Mouse (Mus musculus) limb, embryonic 11.5 days (tissue): ENCODE results near the gene Abl1. TPM values are rescaled to one million over a fixed set of nuclear protein-coding genes. Genes with fewer than 3 reads are reported as not detected.
A peak's percentile ranks its signal among the peaks of the same experiment; 100 is the strongest.

Experiments used
- ATAC-seq: fragments of 200-750 bp; cut with Nextera tagmentation; 2 replicates; pipeline ENCODE4 v1.8.0; 2017; ENCODE audit warnings: low read depth; ENCODE audit not compliant: insufficient number of reproducible peaks, low FRiP score, low TSS enrichment
- DNase-seq: peaks from one replicate; pipeline ENCODE4 v3.0.0-alpha.2; 2015; ENCODE audit warnings: low spot score
- H3K27ac ChIP-seq: fragments of 300-500 bp; sonication (generic); replicated peaks from 2 replicates; pipeline ENCODE4 v1.5.1; 2014; ENCODE audit warnings: low read depth, mild to moderate bottlenecking, low read length
- H3K27me3 ChIP-seq: fragments of 300-500 bp; sonication (generic); 2 replicates; pipeline ENCODE4 v1.6.1; 2014; ENCODE audit warnings: mild to moderate bottlenecking, low read length, mixed read lengths; ENCODE audit not compliant: control insufficient read depth, insufficient read depth
- H3K36me3 ChIP-seq: fragments of 300-500 bp; sonication (generic); 2 replicates; pipeline ENCODE4 v1.6.1; 2014; ENCODE audit warnings: mild to moderate bottlenecking, low read length, moderate library complexity, mixed read lengths; ENCODE audit not compliant: control insufficient read depth, insufficient read depth
- H3K4me1 ChIP-seq: fragments of 300-500 bp; sonication (generic); 2 replicates; pipeline ENCODE4 v1.6.1; 2014; ENCODE audit warnings: low read length, mixed read lengths; ENCODE audit not compliant: control insufficient read depth, insufficient read depth
- H3K4me2 ChIP-seq: fragments of 300-500 bp; sonication (generic); 2 replicates; pipeline ENCODE4 v1.6.1; 2014; ENCODE audit warnings: low read depth, mild to moderate bottlenecking, moderate library complexity; ENCODE audit not compliant: severe bottlenecking
- H3K4me3 ChIP-seq: fragments of 300-500 bp; sonication (generic); 2 replicates; pipeline ENCODE4 v1.5.1; 2014; ENCODE audit warnings: low read depth, low read length
- H3K9ac ChIP-seq: fragments of 300-500 bp; sonication (generic); 2 replicates; pipeline ENCODE4 v1.6.1; 2014; ENCODE audit warnings: mild to moderate bottlenecking, low read length
- H3K9me3 ChIP-seq: fragments of 300-500 bp; sonication (generic); 2 replicates; pipeline ENCODE4 v1.6.1; 2016; ENCODE audit warnings: low read length; ENCODE audit not compliant: control insufficient read depth
- WGBS: fragments of 180-500 bp; shearing (Covaris S2); extraction: QIAGEN DNeasy Blood & Tissue Kit; methylation state at CpG from one replicate; pipeline ENCODE4 v1.1.7; 2014; 5-methylcytosine and 5-hydroxymethylcytosine counted together
- polyA plus RNA-seq: library from polyadenylated mRNA; unstranded; fragments of >200 nt; fragmentation: Nextera tagmentation; extraction: Ambion mirVana; gene quantifications from 2 replicates; pipeline ENCODE4 v1.2.1, GENCODE M21; 2014

Abl1 gene
- polyA plus RNA-seq, 1 experiment from 2014 or later: 57.7 TPM

- Histone ChIP-seq H3K27ac (no peak overlapping the region), H3K36me3 (no peaks in the 10 kb centered on the region), H3K4me3 (no peak overlapping the region), H3K4me2 (no peak overlapping the region), H3K9ac (no peak overlapping the region), H3K9me3 (no peaks in the 10 kb centered on the region), H3K4me1 (peaks cover 24% of the 10 kb centered on the region), H3K27me3 (no peaks in the 10 kb centered on the region)
- ATAC-seq (no peak), DNase-seq (no peak)
- 32% methylated on average over 7 of the region's 7 CpGs for WGBS
Measured at GRCm38 (mm10) chr2:31742134-31742533, 54.0 kb downstream of the Abl1 start.

- DNase-seq (no peak), ATAC-seq (no peak)
- H3K9ac ChIP-seq: no peak overlapping the region
- H3K9me3 ChIP-seq: no peaks in the 10 kb centered on the region
- H3K4me1 ChIP-seq: peaks cover 31% of the 10 kb centered on the region
- H3K4me2 ChIP-seq: no peak overlapping the region
- 0 out of 2 replicates have a peak overlapping the region, but pooled peaks have one; percentile 14 for H3K27ac ChIP-seq
- no peak overlapping the region for H3K4me3 ChIP-seq
- H3K27me3 ChIP-seq: no peaks in the 10 kb centered on the region
- H3K36me3 ChIP-seq: no peaks in the 10 kb centered on the region
Measured at GRCm38 (mm10) chr2:31745741-31746243, 57.6 kb downstream of the Abl1 start.

GRCm38 (mm10) chr2:31746835-31747234 lies 58.7 kb downstream of the Abl1 start:
- H3K4me3 ChIP-seq: no peak overlapping the region
- H3K4me1 ChIP-seq: peaks cover 31% of the 10 kb centered on the region
- no peak for DNase-seq
- H3K36me3 ChIP-seq: no peaks in the 10 kb centered on the region
- no peaks in the 10 kb centered on the region for H3K9me3 ChIP-seq
- no peaks in the 10 kb centered on the region for H3K27me3 ChIP-seq
- 28% methylated on average over 4 of the region's 4 CpGs for WGBS
- ATAC-seq: no peak
- no peak overlapping the region for H3K27ac ChIP-seq
- H3K4me2 ChIP-seq: no peak overlapping the region
- H3K9ac ChIP-seq: no peak overlapping the region

GRCm38 (mm10) chr2:31749046-31749709 lies 61.0 kb downstream of the Abl1 start:
- 8% methylated on average over 10 of the region's 10 CpGs for WGBS
- Histone ChIP-seq H3K27me3 (no peaks in the 10 kb centered on the region), H3K27ac (peak overlapping the region; percentile 82), H3K4me3 (no peak overlapping the region), H3K4me1 (peaks cover 28% of the 10 kb centered on the region), H3K4me2 (peak overlapping the region; percentile 40), H3K36me3 (no peaks in the 10 kb centered on the region), H3K9ac (peak overlapping the region; percentile 27; the same call in 1 of the 2 replicates), H3K9me3 (no peaks in the 10 kb centered on the region)
- ATAC-seq (peak; percentile 83), DNase-seq (peak; percentile 63)

GRCm38 (mm10) chr2:31750133-31750532 lies 62.0 kb downstream of the Abl1 start:
- Histone ChIP-seq H3K27ac (no peak overlapping the region), H3K4me3 (no peak overlapping the region), H3K4me1 (peaks cover 27% of the 10 kb centered on the region), H3K36me3 (no peaks in the 10 kb centered on the region), H3K27me3 (no peaks in the 10 kb centered on the region), H3K9me3 (no peaks in the 10 kb centered on the region), H3K4me2 (no peak overlapping the region), H3K9ac (no peak overlapping the region)
- no peak for DNase-seq
- ATAC-seq: no peak
- 88% methylated on average over 5 of the region's 5 CpGs for WGBS

- H3K27ac ChIP-seq: no peak overlapping the region
Measured at GRCm38 (mm10) chr2:31757472-31757871, 69.3 kb downstream of the Abl1 start.

GRCm38 (mm10) chr2:31758966-31759365 lies 70.8 kb downstream of the Abl1 start:
- DNase-seq (no peak), ATAC-seq (no peak)
- Histone ChIP-seq H3K9me3 (no peaks in the 10 kb centered on the region), H3K36me3 (no peaks in the 10 kb centered on the region), H3K27me3 (no peaks in the 10 kb centered on the region), H3K4me2 (peak overlapping the region; percentile 83; the same call in 1 of the 2 replicates), H3K4me1 (peaks cover 20% of the 10 kb centered on the region), H3K4me3 (peak overlapping the region; percentile 82; the same call in 1 of the 2 replicates), H3K27ac (0 out of 2 replicates have a peak overlapping the region, but pooled peaks have one; percentile 89), H3K9ac (no peak overlapping the region)
- WGBS: 88% methylated on average over 5 of the region's 5 CpGs

More at GRCm38 (mm10) chr2:31757472-31757871, 69.3 kb downstream of the Abl1 start:
- DNase-seq (no peak), ATAC-seq (no peak)
- Histone ChIP-seq H3K9me3 (no peaks in the 10 kb centered on the region), H3K9ac (no peak overlapping the region), H3K36me3 (no peaks in the 10 kb centered on the region), H3K4me2 (no peak overlapping the region), H3K4me1 (peaks cover 10% of the 10 kb centered on the region), H3K4me3 (no peak overlapping the region), H3K27me3 (no peaks in the 10 kb centered on the region)

- DNase-seq: peak; percentile 96
- H3K27ac ChIP-seq: peak overlapping the region; percentile 89
- no peaks in the 10 kb centered on the region for H3K36me3 ChIP-seq
- no peaks in the 10 kb centered on the region for H3K9me3 ChIP-seq
- H3K4me1 ChIP-seq: peaks cover 20% of the 10 kb centered on the region
- peak; percentile 95 for ATAC-seq
- H3K9ac ChIP-seq: peak overlapping the region; percentile 98
- H3K27me3 ChIP-seq: no peaks in the 10 kb centered on the region
- H3K4me3 ChIP-seq: peak overlapping the region; percentile 82
- under 1% methylated on average over 42 of the region's 42 CpGs for WGBS
- H3K4me2 ChIP-seq: peak overlapping the region; percentile 83
Measured at GRCm38 (mm10) chr2:31759751-31760460, 71.7 kb downstream of the Abl1 start.
